Mouse (Mus musculus) lung, postnatal 4 days (tissue): ENCODE measurements around the gene Fbxw11.
"Not testable (repeated sequence)": the region's sequence is repeated elsewhere in the genome, so short reads cannot be mapped to it uniquely, and the experiment has no call there.

Experiments
- DNase-seq, 2 experiments: peaks; one replicate each; pipeline ENCODE4 v3.0.0; 2021

The Fbxw11 gene

GRCm38 (mm10) chr11:32642249-32642876 lies at the start of gene Fbxw11:
Fbxw11 (plus strand) TSS chr11:32642724.
- peak; percentile 95 to 97 for DNase-seq

- DNase-seq, result no peak
Measured at GRCm38 (mm10) chr11:32593081-32593480, 49.4 kb upstream of the Fbxw11 start.

- no peak for DNase-seq
Measured at GRCm38 (mm10) chr11:32594122-32594521, 48.4 kb upstream of the Fbxw11 start.

- no peak for DNase-seq
Measured at GRCm38 (mm10) chr11:32600371-32600770, 42.2 kb upstream of the Fbxw11 start.

GRCm38 (mm10) chr11:32601528-32602323 lies 40.8 kb upstream of the Fbxw11 start:
- DNase-seq, result peak; percentile 59 to 69

- no peak for DNase-seq
Measured at GRCm38 (mm10) chr11:32604663-32605062, 37.9 kb upstream of the Fbxw11 start.

- DNase-seq, result peak; percentile 75 to 81
Measured at GRCm38 (mm10) chr11:32605131-32605860, 37.2 kb upstream of the Fbxw11 start.

GRCm38 (mm10) chr11:32605907-32606306 lies 36.6 kb upstream of the Fbxw11 start:
- DNase-seq, result no peak

- DNase-seq, result peak in 1 of 2 experiments; percentile 15
Measured at GRCm38 (mm10) chr11:32607319-32607718, 35.2 kb upstream of the Fbxw11 start.

- DNase-seq, result peak in 1 of 2 experiments; percentile 12
Measured at GRCm38 (mm10) chr11:32610616-32611015, 31.9 kb upstream of the Fbxw11 start.

- DNase-seq, result peak in 1 of 2 experiments; percentile 20
Measured at GRCm38 (mm10) chr11:32612304-32612703, 30.2 kb upstream of the Fbxw11 start.

- peak in 1 of 2 experiments; percentile 16 for DNase-seq
Measured at GRCm38 (mm10) chr11:32614463-32614862, 28.1 kb upstream of the Fbxw11 start.

- DNase-seq, result no peak
Measured at GRCm38 (mm10) chr11:32615561-32615960, 27.0 kb upstream of the Fbxw11 start.

GRCm38 (mm10) chr11:32616091-32616490 lies 26.4 kb upstream of the Fbxw11 start:
- no peak for DNase-seq

GRCm38 (mm10) chr11:32618036-32618435 lies 24.5 kb upstream of the Fbxw11 start:
- DNase-seq, result no peak

GRCm38 (mm10) chr11:32618641-32619040 lies 23.9 kb upstream of the Fbxw11 start:
- not testable (repeated sequence) for DNase-seq

GRCm38 (mm10) chr11:32619257-32619816 lies 23.2 kb upstream of the Fbxw11 start:
- peak; percentile 69 to 87 for DNase-seq

GRCm38 (mm10) chr11:32619866-32620456 lies 22.6 kb upstream of the Fbxw11 start:
- no peak for DNase-seq

- no peak for DNase-seq
Measured at GRCm38 (mm10) chr11:32621831-32622478, 20.6 kb upstream of the Fbxw11 start.

GRCm38 (mm10) chr11:32622479-32623190 lies 19.9 kb upstream of the Fbxw11 start:
- DNase-seq, result no peak

- DNase-seq, result no peak
Measured at GRCm38 (mm10) chr11:32623236-32623635, 19.3 kb upstream of the Fbxw11 start.
